Mouse (Mus musculus): ENCODE measurements at regions not wholly inside any gene's neighbourhood (a gene's known extent, or its start where the extent isn't known, plus 50 kb on each side); places are given as distances from the start of the nearest gene placed in this dataset.

- no peak for DNase-seq
Measured at GRCm38 (mm10) chr1:164622946-164623345, 164.8 kb upstream of the Atp1b1 start.

GRCm38 (mm10) chr1:164622417-164622816 lies 164.3 kb upstream of the Atp1b1 start:
- DNase-seq = no peak

GRCm38 (mm10) chr1:164620129-164620528 lies 162.0 kb upstream of the Atp1b1 start:
- no peak for DNase-seq

- DNase-seq = no peak
Measured at GRCm38 (mm10) chr1:164617871-164618270, 159.7 kb upstream of the Atp1b1 start.

- DNase-seq = no peak
Measured at GRCm38 (mm10) chr1:164607061-164607460, 148.9 kb upstream of the Atp1b1 start.

GRCm38 (mm10) chr1:164606141-164606754 lies 148.1 kb upstream of the Atp1b1 start:
- DNase-seq = no peak

GRCm38 (mm10) chr1:164603433-164603832 lies 145.3 kb upstream of the Atp1b1 start:
- no peak for DNase-seq

- no peak for DNase-seq
Measured at GRCm38 (mm10) chr1:164602568-164602967, 144.4 kb upstream of the Atp1b1 start.

GRCm38 (mm10) chr1:164590205-164590613 lies 132.1 kb upstream of the Atp1b1 start:
- DNase-seq = no peak

- DNase-seq = no peak
Measured at GRCm38 (mm10) chr1:164586066-164586989, 128.2 kb upstream of the Atp1b1 start.

- no peak for DNase-seq
Measured at GRCm38 (mm10) chr1:164576856-164577489, 118.8 kb upstream of the Atp1b1 start.

GRCm38 (mm10) chr1:164573639-164574038 lies 115.5 kb upstream of the Atp1b1 start:
- DNase-seq = no peak

- DNase-seq = no peak
Measured at GRCm38 (mm10) chr1:164572183-164572582, 114.0 kb upstream of the Atp1b1 start.

GRCm38 (mm10) chr1:164571496-164572078 lies 113.4 kb upstream of the Atp1b1 start:
- DNase-seq = peak; percentile 32

- no peak for DNase-seq
Measured at GRCm38 (mm10) chr1:164564847-164565246, 106.7 kb upstream of the Atp1b1 start.

GRCm38 (mm10) chr1:164559546-164560228 lies 101.5 kb upstream of the Atp1b1 start:
- DNase-seq = no peak

- no peak for DNase-seq
Measured at GRCm38 (mm10) chr1:164552658-164553057, 94.5 kb upstream of the Atp1b1 start.

GRCm38 (mm10) chr1:164551019-164551418 lies 92.9 kb upstream of the Atp1b1 start:
- DNase-seq = no peak

GRCm38 (mm10) chr1:164550596-164550995 lies 92.4 kb upstream of the Atp1b1 start:
- DNase-seq = no peak

GRCm38 (mm10) chr1:164548071-164548470 lies 89.9 kb upstream of the Atp1b1 start:
- DNase-seq = no peak

- no peak for DNase-seq
Measured at GRCm38 (mm10) chr1:164545843-164546242, 87.7 kb upstream of the Atp1b1 start.

- DNase-seq = no peak
Measured at GRCm38 (mm10) chr1:164543045-164543803, 85.1 kb upstream of the Atp1b1 start.

All from thymus, postnatal 25 days (tissue).